Mouse (Mus musculus): ENCODE measurements around the gene Slc34a1.

Slc34a1 gene

GRCm38 (mm10) chr13:55444286-55444936 is 46.4 kb downstream of the Slc34a1 start:
- peak in 1 of 2 experiments; percentile 40 for DNase-seq (ENCODE audit: low spot score in 2 of 2)

- peak; percentile 99 to 100 for DNase-seq (ENCODE audit: low spot score in 2 of 2)
Measured at GRCm38 (mm10) chr13:55444937-55445315, 46.9 kb downstream of the Slc34a1 start, which contains the start of gene Grk6. Gene Grk6 (plus strand): TSS chr13:55445072.

GRCm38 (mm10) chr13:55445361-55446091 is 47.5 kb downstream of the Slc34a1 start:
- DNase-seq (ENCODE audit: low spot score in 2 of 2), result no peak

GRCm38 (mm10) chr13:55446483-55447105 is 48.6 kb downstream of the Slc34a1 start:
- DNase-seq (ENCODE audit: low spot score in 2 of 2), result no peak

- no peak for DNase-seq (ENCODE audit: low spot score in 2 of 2)
Measured at GRCm38 (mm10) chr13:55447543-55447943, 49.6 kb downstream of the Slc34a1 start.

GRCm38 (mm10) chr13:55448131-55448530 is 50.1 kb downstream of the Slc34a1 start:
- no peak for DNase-seq (ENCODE audit: low spot score in 2 of 2)

- DNase-seq (ENCODE audit: low spot score in 2 of 2), result no peak
Measured at GRCm38 (mm10) chr13:55449205-55449604, 51.2 kb downstream of the Slc34a1 start.

- no peak for DNase-seq (ENCODE audit: low spot score in 2 of 2)
Measured at GRCm38 (mm10) chr13:55449679-55450441, 51.9 kb downstream of the Slc34a1 start.

GRCm38 (mm10) chr13:55450511-55450980 is 52.6 kb downstream of the Slc34a1 start:
- no peak for DNase-seq (ENCODE audit: low spot score in 2 of 2)

- DNase-seq (ENCODE audit: low spot score in 2 of 2), result no peak
Measured at GRCm38 (mm10) chr13:55451296-55451695, 53.3 kb downstream of the Slc34a1 start.

GRCm38 (mm10) chr13:55451785-55452549 is 54.0 kb downstream of the Slc34a1 start:
- DNase-seq (ENCODE audit: low spot score in 2 of 2), result no peak

- DNase-seq (ENCODE audit: low spot score in 2 of 2), result no peak
Measured at GRCm38 (mm10) chr13:55462965-55463364, 65.0 kb downstream of the Slc34a1 start.

- no peak for DNase-seq (ENCODE audit: low spot score in 2 of 2)
Measured at GRCm38 (mm10) chr13:55463399-55464026, 65.5 kb downstream of the Slc34a1 start.

- peak; percentile 64 to 82 for DNase-seq (ENCODE audit: low spot score in 2 of 2)
Measured at GRCm38 (mm10) chr13:55464027-55464884, 66.3 kb downstream of the Slc34a1 start, which contains the start of gene Prr7. Gene Prr7 (plus strand): TSS chr13:55464267.

GRCm38 (mm10) chr13:55465184-55465583 is 67.2 kb downstream of the Slc34a1 start:
- no peak for DNase-seq (ENCODE audit: low spot score in 2 of 2)
